Mouse (Mus musculus) lung, adult 2 months (tissue): ENCODE measurements around the gene Rad9a.

Experiments
- CTCF ChIP-seq: fragments of 200-500 bp; IDR thresholded peaks from 2 replicates; pipeline ENCODE4 v1.5.1; 2011; ENCODE audit warnings: mild to moderate bottlenecking, low read length, control low read depth; ENCODE audit not compliant: insufficient read depth
- POLR2A ChIP-seq: fragments of 200-500 bp; IDR thresholded peaks from 2 replicates; pipeline ENCODE4 v1.6.1; 2011; ENCODE audit warnings: low read depth, mild to moderate bottlenecking, control low read depth, low read length, borderline replicate concordance; ENCODE audit errors: extremely low read depth

- TF ChIP-seq CTCF (no peak), POLR2A (no peak)
Measured at GRCm38 (mm10) chr19:4197180-4197579, 4.3 kb downstream of the Rad9a start.
